Mouse (Mus musculus): ENCODE data around the gene Fam196b.

GRCm38 (mm10) chr11:34316176-34316575 lies 1.6 kb downstream of the Fam196b start:
- no peak for TF ChIP-seq CTCF (IDR thresholded peaks at IDR 0.05; ENCODE audit: extremely low read depth, insufficient read length, insufficient replicate concordance, low read depth, low read length)
- no peak for TF ChIP-seq POLR2A (IDR thresholded peaks at IDR 0.05; ENCODE audit: low read depth, low read length)
